Mouse (Mus musculus) spleen, adult 2 months (tissue): ENCODE measurements around the gene C2cd2l. TPM values are rescaled to one million over a fixed set of nuclear protein-coding genes. Genes with fewer than 3 reads are reported as not detected.

ENCODE experiments used
- DNase-seq, 2 experiments: peaks; one replicate each; pipeline versions ENCODE4 v3.0.0 to v3.0.0-alpha.2; 2012 to 2021; ENCODE audit warnings: low spot score in 2 of 2, low read depth in 1 of 2
- H3K27ac ChIP-seq: fragments of 200-500 bp; 2 replicates; pipeline ENCODE4 v1.5.1; 2012; ENCODE audit warnings: low read length, inconsistent platforms; ENCODE audit not compliant: insufficient read depth
- H3K27me3 ChIP-seq: fragments of 200-500 bp; 2 replicates; pipeline ENCODE4 v1.6.1; 2012; ENCODE audit warnings: mild to moderate bottlenecking, moderate library complexity, low read length, inconsistent platforms; ENCODE audit not compliant: control insufficient read depth, insufficient read depth
- H3K36me3 ChIP-seq: fragments of 200-500 bp; 2 replicates; pipeline ENCODE4 v1.6.1; 2012; ENCODE audit warnings: mild to moderate bottlenecking, low read length, inconsistent platforms; ENCODE audit not compliant: control insufficient read depth, insufficient read depth
- H3K4me1 ChIP-seq: fragments of 200-500 bp; 2 replicates; pipeline ENCODE4 v1.6.1; 2011; ENCODE audit warnings: inconsistent platforms; ENCODE audit not compliant: control insufficient read depth, insufficient read depth, insufficient read length
- H3K4me3 ChIP-seq: fragments of 200-500 bp; 2 replicates; pipeline ENCODE4 v1.5.1; 2011; ENCODE audit warnings: mild to moderate bottlenecking, inconsistent platforms; ENCODE audit not compliant: insufficient read depth, insufficient read length; ENCODE audit errors: extremely low read depth
- CTCF ChIP-seq: fragments of 200-500 bp; IDR thresholded peaks from 2 replicates; pipeline ENCODE4 v1.5.1; 2011; ENCODE audit warnings: mild to moderate bottlenecking, inconsistent platforms; ENCODE audit not compliant: insufficient read depth, insufficient read length, insufficient replicate concordance; ENCODE audit errors: extremely low read depth
- POLR2A ChIP-seq: fragments of 200-500 bp; IDR thresholded peaks from 2 replicates; pipeline ENCODE4 v1.6.1; 2011; ENCODE audit warnings: low read depth, low read length, inconsistent platforms
- WGBS: fragments of 180-500 bp; shearing (Covaris S2); methylation state at CpG from one replicate; pipeline ENCODE4 v1.1.7; 2018; 5-methylcytosine and 5-hydroxymethylcytosine counted together
- polyA plus RNA-seq: library from polyadenylated mRNA; depleted of rRNA; stranded (reverse); fragments of >200 nt; gene quantifications from 2 replicates; pipeline ENCODE4 v1.2.3, GENCODE M21; 2012; rRNA removed

The C2cd2l gene
- polyA plus RNA-seq, 1 experiment: 28.0 TPM

GRCm38 (mm10) chr9:44269077-44269476 is 51.0 kb downstream of the C2cd2l start:
- WGBS: 79% methylated on average over 3 of the region's 3 CpGs
- no peak for TF ChIP-seq POLR2A
- peak; percentile 22; the same call in 1 of the 2 replicates for TF ChIP-seq CTCF
- Histone ChIP-seq H3K4me3 (no peak overlapping the region), H3K4me1 (peaks cover 7% of the 10 kb centered on the region), H3K27me3 (no peaks in the 10 kb centered on the region), H3K27ac (no peak overlapping the region), H3K36me3 (no peaks in the 10 kb centered on the region)
- DNase-seq: peak in 1 of 2 experiments; percentile 38

GRCm38 (mm10) chr9:44268432-44268831 is 51.7 kb downstream of the C2cd2l start, which contains the start of gene Nlrx1:
Gene Nlrx1, minus strand, starts transcription at chr9:44268599.
- DNase-seq: peak in 1 of 2 experiments; percentile 28
- TF ChIP-seq POLR2A (no peak), CTCF (no peak)
- Histone ChIP-seq H3K27ac (peak within 1 kb of the TSS; percentile 84), H3K4me3 (peak within 1 kb of the TSS; percentile 71), H3K4me1 (peaks cover 7% of the 10 kb centered on the region), H3K36me3 (no peaks in the 10 kb centered on the region), H3K27me3 (no peaks in the 10 kb centered on the region)
- WGBS: 11% methylated on average over 6 of the region's 6 CpGs

GRCm38 (mm10) chr9:44268027-44268360 is 52.1 kb downstream of the C2cd2l start:
- 2% methylated on average over 28 of the region's 28 CpGs for WGBS
- H3K4me3 ChIP-seq: peak overlapping the region; percentile 71
- peak overlapping the region; percentile 84 for H3K27ac ChIP-seq
- peaks cover 7% of the 10 kb centered on the region for H3K4me1 ChIP-seq
- no peaks in the 10 kb centered on the region for H3K27me3 ChIP-seq
- peak; percentile 66 to 75 for DNase-seq
- peak; percentile 75; the same call in 1 of the 2 replicates for TF ChIP-seq CTCF
- no peak for TF ChIP-seq POLR2A
- no peaks in the 10 kb centered on the region for H3K36me3 ChIP-seq

GRCm38 (mm10) chr9:44267319-44268026 is 52.6 kb downstream of the C2cd2l start:
- 17% methylated on average over 23 of the region's 23 CpGs for WGBS
- H3K27ac ChIP-seq: peak overlapping the region; percentile 84
- no peaks in the 10 kb centered on the region for H3K27me3 ChIP-seq
- TF ChIP-seq CTCF: no peak
- TF ChIP-seq POLR2A: no peak
- no peak for DNase-seq
- H3K36me3 ChIP-seq: no peaks in the 10 kb centered on the region
- H3K4me1 ChIP-seq: peaks cover 7% of the 10 kb centered on the region
- peak overlapping the region; percentile 71 for H3K4me3 ChIP-seq

GRCm38 (mm10) chr9:44266478-44267226 is 53.4 kb downstream of the C2cd2l start:
- WGBS: 76% methylated on average over 8 of the region's 8 CpGs
- TF ChIP-seq CTCF: no peak
- no peak for TF ChIP-seq POLR2A
- Histone ChIP-seq H3K36me3 (no peaks in the 10 kb centered on the region), H3K27ac (no peak overlapping the region), H3K4me1 (peaks cover 7% of the 10 kb centered on the region), H3K27me3 (no peaks in the 10 kb centered on the region), H3K4me3 (no peak overlapping the region)
- no peak for DNase-seq

GRCm38 (mm10) chr9:44261388-44261787 is 58.7 kb downstream of the C2cd2l start:
- Histone ChIP-seq H3K4me3 (no peak overlapping the region), H3K36me3 (no peaks in the 10 kb centered on the region), H3K4me1 (peaks cover 4% of the 10 kb centered on the region; the same call in 1 of the 2 replicates), H3K27ac (no peak overlapping the region), H3K27me3 (no peaks in the 10 kb centered on the region)
- DNase-seq: no peak
- TF ChIP-seq CTCF (no peak), POLR2A (no peak)
- 86% methylated on average over 14 of the region's 14 CpGs for WGBS

Other genes starting within 250 kb of the C2cd2l start
- 0.02 and 0.06 TPM in 2 replicates for gene Mfrp, start 218.6 kb downstream of the C2cd2l start, polyA plus RNA-seq
- 6.7 and 8.2 TPM in 2 replicates for gene C1qtnf5, start 213.0 kb downstream of the C2cd2l start, polyA plus RNA-seq
- 0.05 TPM in 1 of 2 replicates, not detected in the other for gene Gm49380, start 206.8 kb downstream of the C2cd2l start, polyA plus RNA-seq
- gene Rnf26, start 206.8 kb downstream of the C2cd2l start, polyA plus RNA-seq: 21.3 and 27.1 TPM in 2 replicates
- gene Mcam, start 185.8 kb downstream of the C2cd2l start, polyA plus RNA-seq: 12.7 and 13.9 TPM in 2 replicates
- 16.1 and 20.3 TPM in 2 replicates for gene Cbl, start 86.2 kb downstream of the C2cd2l start, polyA plus RNA-seq
- not detected in 2 replicates for gene Ccdc153, start 79.6 kb downstream of the C2cd2l start, polyA plus RNA-seq
- gene Pdzd3, start 68.8 kb downstream of the C2cd2l start, polyA plus RNA-seq: 0.07 and 0.08 TPM in 2 replicates
- gene Nlrx1, start 51.7 kb downstream of the C2cd2l start, polyA plus RNA-seq: 8.4 and 10.7 TPM in 2 replicates
- gene Abcg4, start 31.7 kb downstream of the C2cd2l start, polyA plus RNA-seq: 12.3 and 22.3 TPM in 2 replicates
- 24.7 and 25.2 TPM in 2 replicates for gene Hinfp, start 14.6 kb downstream of the C2cd2l start, polyA plus RNA-seq
- gene Dpagt1, start 5.7 kb upstream of the C2cd2l start, polyA plus RNA-seq: 24.0 and 25.2 TPM in 2 replicates
- gene H2afx, start 14.4 kb upstream of the C2cd2l start, polyA plus RNA-seq: 117 and 258 TPM in 2 replicates
- 121 and 147 TPM in 2 replicates for gene Hmbs, start 23.9 kb upstream of the C2cd2l start, polyA plus RNA-seq
- 23.7 and 25.6 TPM in 2 replicates for gene Vps11, start 41.4 kb upstream of the C2cd2l start, polyA plus RNA-seq
- 39.8 and 44.3 TPM in 2 replicates for gene Hyou1, start 59.2 kb upstream of the C2cd2l start, polyA plus RNA-seq
- 24.5 and 25.4 TPM in 2 replicates for gene Slc37a4, start 76.6 kb upstream of the C2cd2l start, polyA plus RNA-seq
- gene Rps25, start 86.9 kb upstream of the C2cd2l start, polyA plus RNA-seq: 137 and 144 TPM in 2 replicates
- 22.9 and 29.7 TPM in 2 replicates for gene Trappc4, start 87.3 kb upstream of the C2cd2l start, polyA plus RNA-seq
- gene Ccdc84, start 98.3 kb upstream of the C2cd2l start, polyA plus RNA-seq: 18.1 and 26.0 TPM in 2 replicates
- 0.09 and 0.15 TPM in 2 replicates for gene Foxr1, start 120.9 kb upstream of the C2cd2l start, polyA plus RNA-seq
- gene Upk2, start 134.7 kb upstream of the C2cd2l start, polyA plus RNA-seq: not detected in 2 replicates
- gene Bcl9l, start 162.5 kb upstream of the C2cd2l start, polyA plus RNA-seq: 42.2 and 50.3 TPM in 2 replicates
- 133 and 154 TPM in 2 replicates for gene Cxcr5, start 241.6 kb upstream of the C2cd2l start, polyA plus RNA-seq